In genomic region chr10:20197039-20197438, GRCm38 (mm10) we compare ENCODE assay signal across 25 mouse cellular contexts. TPM values are rescaled to one million over a fixed set of nuclear protein-coding genes. Genes with fewer than 3 reads are reported as not detected.
DNase-seq lines count a peak whose midpoint lies in the region; ATAC-seq and TF ChIP-seq lines count a peak whose summit lies in the region.
"Had no signal": no experiment of that assay in that cellular context is flagged by ENCODE, and none has a peak within 500 bp of the region (broad histone marks: within the 10 kb centered on the region; RNA-seq: fewer than 3 reads in every experiment).

No protein-coding gene starts in this region.

- TF ChIP-seq CTCF in layer of hippocampus, adult 2 months (conservative IDR thresholded peaks at IDR 0.05): no peak

- peak; percentile 67; the same call in 1 of the 2 replicates for ATAC-seq in common myeloid progenitor, adult 5-6 weeks (replicated peaks; ENCODE audit: low read depth, poor library complexity, severe bottlenecking)
- peak; percentile 65 to 78; a peak in 3 of 4 replicates for ATAC-seq in hematopoietic stem cell, adult 5-6 weeks (replicated peaks in 1 of 2; ENCODE audit: insufficient read depth in 1 of 2, low FRiP score in 2 of 2, low TSS enrichment in 1 of 2, low read depth in 1 of 2, poor library complexity in 2 of 2, severe bottlenecking in 2 of 2)
- ATAC-seq: activated CD4-positive, CD25-positive, alpha-beta regulatory T cell, adult 4 months; CD4-positive, CD25-positive, alpha-beta regulatory T cell, adult 4 months; forebrain, embryonic 13.5 days; forebrain, embryonic 15.5 days; forebrain, postnatal 0 days; Patski had no signal

- H3K4me3 ChIP-seq in layer of hippocampus, adult 2 months: no peak overlapping the region
- H3K4me3 ChIP-seq: embryonic facial prominence, embryonic 10.5 days; embryonic facial prominence, embryonic 12.5 days; forebrain, embryonic 13.5 days; forebrain, embryonic 15.5 days had no signal

- peak overlapping the region; percentile 29; the same call in 1 of the 2 replicates for H3K27ac ChIP-seq in layer of hippocampus, adult 2 months
- H3K27ac ChIP-seq: embryonic facial prominence, embryonic 10.5 days; embryonic facial prominence, embryonic 12.5 days; forebrain, embryonic 13.5 days; forebrain, embryonic 15.5 days had no signal

- no peak for DNase-seq in layer of hippocampus, adult 2 months (ENCODE audit: low spot score in 2 of 2)
- DNase-seq in layer of hippocampus, adult 9-11 months: no peak
- DNase-seq in 416B (ENCODE audit: low read depth): peak; percentile 51
- DNase-seq in frontal cortex, postnatal 14 days (ENCODE audit: low spot score in 2 of 2): no peak
- DNase-seq in adrenal gland, postnatal 10 days: no peak
- DNase-seq in frontal cortex, postnatal 25 days (ENCODE audit: low spot score in 2 of 2): no peak
- DNase-seq: adrenal gland, adult 8-10 months; adrenal gland, postnatal 25 days; B cell, adult 2 months; cerebellum, adult 11 months; cerebellum, adult 18-20 months; cerebellum, adult 8-10 months; cerebellum, adult 9-11 months; cerebellum, postnatal 14 days; cerebellum, postnatal 36 days; forebrain, postnatal 0 days had no signal

RNA-seq across cellular contexts. Expression of gene Map7, which starts 48.8 kb away (rescaled TPM):
- total RNA-seq in layer of hippocampus, adult 2 months (2021): 100 to 1,000 TPM; 109 to 127 TPM
- total RNA-seq in common myeloid progenitor, adult 5-6 weeks (2017): 47.9 and 49.1 TPM in 2 replicates
- 156 and 190 TPM in 2 replicates for total RNA-seq in hematopoietic stem cell, adult 5-6 weeks (2017)
- total RNA-seq in adrenal gland, postnatal 10 days (2021): 10 to 100 TPM; 15.9 to 18.7 TPM
